In the genomic region with DNA sequence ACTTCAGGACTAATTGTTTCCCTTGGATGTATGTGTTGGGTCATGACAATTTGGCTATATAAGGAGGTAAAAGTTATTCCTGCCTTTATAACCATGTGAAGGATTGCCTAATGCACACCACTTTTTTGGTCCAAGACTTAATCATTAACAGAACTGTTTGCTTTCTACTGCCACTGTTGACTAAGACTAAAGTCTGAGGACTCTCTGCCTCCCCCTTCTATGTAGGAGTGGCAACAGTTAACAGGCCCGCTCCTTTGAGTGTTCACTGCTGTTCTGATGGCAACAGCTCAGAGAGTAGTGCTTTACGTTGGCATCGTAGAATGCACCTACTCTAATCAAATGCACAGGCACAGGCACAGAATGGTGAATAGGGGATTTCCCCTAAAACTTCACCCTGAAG, we compare ENCODE assay signal across 16 mouse cellular contexts. TPM values are rescaled to one million over a fixed set of nuclear protein-coding genes. Genes with fewer than 3 reads are reported as not detected.
A peak's percentile ranks its signal among the peaks of the same experiment; 100 is the strongest.
DNase-seq lines count a peak whose midpoint lies in the region; ATAC-seq lines count a peak whose summit lies in the region.
"Had no signal": no experiment of that assay in that cellular context is flagged by ENCODE, and none has a peak within 500 bp of the region (broad histone marks: within the 10 kb centered on the region; RNA-seq: fewer than 3 reads in every experiment).

No protein-coding gene starts in this region.

- no peak overlapping the region for H3K9ac ChIP-seq in intestine, embryonic 14.5 days (ENCODE audit: low read length)
- no peak overlapping the region for H3K9ac ChIP-seq in liver, embryonic 13.5 days
- no peak overlapping the region for H3K9ac ChIP-seq in forebrain, embryonic 11.5 days (ENCODE audit: low read length)
- H3K9ac ChIP-seq: limb, embryonic 13.5 days had no signal

- no peaks in the 10 kb centered on the region for H3K4me1 ChIP-seq in intestine, embryonic 14.5 days (replicated peaks; ENCODE audit: control insufficient read depth, insufficient read depth, low read length)
- peaks cover 7% of the 10 kb centered on the region for H3K4me1 ChIP-seq in liver, embryonic 13.5 days (replicated peaks)
- no peaks in the 10 kb centered on the region for H3K4me1 ChIP-seq in forebrain, embryonic 11.5 days (replicated peaks; ENCODE audit: control insufficient read depth, insufficient read depth, low read length)
- H3K4me1 ChIP-seq: heart, embryonic 10.5 days; limb, embryonic 13.5 days had no signal

- intact Hi-C loops in heart, postnatal 36 days (cut with DNase I): loop anchor here (5.0 kb wide), 1 partner anchor 268 kb away; no protein-coding TSS in a partner anchor

- no peaks in the 10 kb centered on the region for H3K36me3 ChIP-seq in intestine, embryonic 14.5 days (ENCODE audit: control insufficient read depth, insufficient read depth, low read length)
- H3K36me3 ChIP-seq in liver, embryonic 13.5 days: no peaks in the 10 kb centered on the region
- no peaks in the 10 kb centered on the region for H3K36me3 ChIP-seq in forebrain, embryonic 11.5 days (ENCODE audit: control insufficient read depth, insufficient read depth, low read length)
- H3K36me3 ChIP-seq: heart, embryonic 10.5 days; limb, embryonic 13.5 days had no signal

- no peak for DNase-seq in intestine, embryonic 14.5 days (ENCODE audit: low spot score)
- DNase-seq in kidney, adult 8-10 months: peak; percentile 35 to 80
- DNase-seq in liver, embryonic 13.5 days: no peak
- peak; percentile 78 for DNase-seq in lung, postnatal 36 days
- DNase-seq in heart, postnatal 36 days: no peak
- DNase-seq in forebrain, embryonic 11.5 days (ENCODE audit: low spot score): no peak
- DNase-seq in adrenal gland, postnatal 10 days: no peak
- DNase-seq: cerebellum, adult 11 months; heart, postnatal 4 days; thymus, postnatal 36 days had no signal

- 71% methylated on average over 3 of the region's 3 CpGs for WGBS in intestine, embryonic 14.5 days
- 73% methylated on average over 3 of the region's 3 CpGs for WGBS in liver, embryonic 13.5 days (ENCODE audit: insufficient replicate concordance)
- 90% methylated on average over 3 of the region's 3 CpGs for WGBS in forebrain, embryonic 11.5 days

- H3K4me3 ChIP-seq in intestine, embryonic 14.5 days (ENCODE audit: low read depth, low read length): no peak overlapping the region
- no peak overlapping the region for H3K4me3 ChIP-seq in liver, embryonic 13.5 days (replicated peaks)
- H3K4me3 ChIP-seq in forebrain, embryonic 11.5 days (ENCODE audit: low read depth, low read length): no peak overlapping the region
- H3K4me3 ChIP-seq: heart, embryonic 10.5 days; limb, embryonic 13.5 days; myocyte had no signal

- H3K4me2 ChIP-seq in intestine, embryonic 14.5 days (ENCODE audit: low read length): no peak overlapping the region
- H3K4me2 ChIP-seq in liver, embryonic 13.5 days: no peak overlapping the region
- no peak overlapping the region for H3K4me2 ChIP-seq in forebrain, embryonic 11.5 days (ENCODE audit: low read depth, low read length, severe bottlenecking)
- H3K4me2 ChIP-seq: limb, embryonic 13.5 days; midbrain, embryonic 11.5 days had no signal

- H3K27ac ChIP-seq in intestine, embryonic 14.5 days (ENCODE audit: low read depth): 0 out of 2 replicates have a peak overlapping the region, but pooled peaks have one; percentile 11
- peak overlapping the region; percentile 10 for H3K27ac ChIP-seq in liver, embryonic 13.5 days
- H3K27ac ChIP-seq in forebrain, embryonic 11.5 days (ENCODE audit: low read depth, low read length): no peak overlapping the region
- H3K27ac ChIP-seq: heart, embryonic 10.5 days; limb, embryonic 13.5 days had no signal

- no peaks in the 10 kb centered on the region for H3K27me3 ChIP-seq in intestine, embryonic 14.5 days (replicated peaks; ENCODE audit: control insufficient read depth, insufficient read depth, low read length)
- no peaks in the 10 kb centered on the region for H3K27me3 ChIP-seq in liver, embryonic 13.5 days
- no peaks in the 10 kb centered on the region for H3K27me3 ChIP-seq in forebrain, embryonic 11.5 days (ENCODE audit: control insufficient read depth, insufficient read depth, low read length)
- H3K27me3 ChIP-seq: limb, embryonic 13.5 days had no signal

- peak; percentile 76 for ATAC-seq in intestine, embryonic 14.5 days (replicated peaks; ENCODE audit: low FRiP score, low TSS enrichment, low read depth)
- ATAC-seq in liver, embryonic 13.5 days (ENCODE audit: low read depth): peak; percentile 74
- no peak for ATAC-seq in forebrain, embryonic 11.5 days (replicated peaks; ENCODE audit: low FRiP score)
- ATAC-seq in monocyte, adult 5-6 weeks (replicated peaks; ENCODE audit: insufficient number of reproducible peaks, low FRiP score, low TSS enrichment, poor library complexity, severe bottlenecking): no peak
- ATAC-seq: forebrain, embryonic 14.5 days had no signal

- H3K9me3 ChIP-seq in intestine, embryonic 14.5 days (ENCODE audit: control insufficient read depth, low read length): no peaks in the 10 kb centered on the region
- no peaks in the 10 kb centered on the region for H3K9me3 ChIP-seq in liver, embryonic 13.5 days (replicated peaks)
- no peaks in the 10 kb centered on the region for H3K9me3 ChIP-seq in forebrain, embryonic 11.5 days (ENCODE audit: control insufficient read depth, low read length)
- H3K9me3 ChIP-seq: heart, embryonic 10.5 days; limb, embryonic 13.5 days had no signal

RNA-seq across cellular contexts. Expression of gene Dhrs7b, which starts 5.2 kb away (rescaled TPM):
- 49.4 and 50.3 TPM in 2 replicates for polyA plus RNA-seq in intestine, embryonic 14.5 days (2014; fragmentation: Nextera tagmentation; extraction: Ambion mirVana)
- 25.5 and 28.9 TPM in 2 replicates for polyA plus RNA-seq in liver, embryonic 13.5 days (2015; fragmentation: Nextera tagmentation; extraction: Ambion mirVana)
- total RNA-seq in heart, postnatal 36 days (2021): 10 to 100 TPM; 19.4 to 19.7 TPM
- 26.7 and 30.0 TPM in 2 replicates for polyA plus RNA-seq in forebrain, embryonic 11.5 days (2014; fragmentation: Nextera tagmentation; extraction: Ambion mirVana)
- 13.4 to 21.7 TPM (median 18.0 TPM) in 3 replicates for total RNA-seq in monocyte, adult 5-6 weeks (2017)
- total RNA-seq in adrenal gland, postnatal 10 days (2021): 10 to 100 TPM; 44.4 to 46.7 TPM

RNA-seq across cellular contexts. Expression of gene Shmt1, which starts 13.7 kb away (rescaled TPM):
- 94.7 and 102 TPM in 2 replicates for polyA plus RNA-seq in intestine, embryonic 14.5 days (2014; fragmentation: Nextera tagmentation; extraction: Ambion mirVana)
- polyA plus RNA-seq in liver, embryonic 13.5 days (2015; fragmentation: Nextera tagmentation; extraction: Ambion mirVana): 50.1 and 54.2 TPM in 2 replicates
- total RNA-seq in heart, postnatal 36 days (2021): 1 to 10 TPM; 8.8 to 9.1 TPM
- polyA plus RNA-seq in forebrain, embryonic 11.5 days (2014; fragmentation: Nextera tagmentation; extraction: Ambion mirVana): 70.5 and 71.7 TPM in 2 replicates
- 0.58 to 7.1 TPM (median 3.8 TPM) in 3 replicates for total RNA-seq in monocyte, adult 5-6 weeks (2017)
- total RNA-seq in adrenal gland, postnatal 10 days (2021): 100 to 1,000 TPM in 1 of 2 experiments, 10 to 100 TPM in 1; 89.0 to 103 TPM

RNA-seq across cellular contexts. Expression of gene Smcr8, which starts 47.9 kb away (rescaled TPM):
- 8.2 and 9.2 TPM in 2 replicates for polyA plus RNA-seq in intestine, embryonic 14.5 days (2014; fragmentation: Nextera tagmentation; extraction: Ambion mirVana)
- polyA plus RNA-seq in liver, embryonic 13.5 days (2015; fragmentation: Nextera tagmentation; extraction: Ambion mirVana): 2.2 and 3.2 TPM in 2 replicates
- 10 to 100 TPM; 14.5 to 15.3 TPM for total RNA-seq in heart, postnatal 36 days (2021)
- polyA plus RNA-seq in forebrain, embryonic 11.5 days (2014; fragmentation: Nextera tagmentation; extraction: Ambion mirVana): 11.0 and 11.6 TPM in 2 replicates
- 13.8 to 29.7 TPM (median 16.2 TPM) in 3 replicates for total RNA-seq in monocyte, adult 5-6 weeks (2017)
- 10 to 100 TPM; 19.7 to 20.7 TPM for total RNA-seq in adrenal gland, postnatal 10 days (2021)

RNA-seq across cellular contexts. Expression of gene Top3a, which starts 48.0 kb away (rescaled TPM):
- polyA plus RNA-seq in intestine, embryonic 14.5 days (2014; fragmentation: Nextera tagmentation; extraction: Ambion mirVana): 13.4 and 16.1 TPM in 2 replicates
- polyA plus RNA-seq in liver, embryonic 13.5 days (2015; fragmentation: Nextera tagmentation; extraction: Ambion mirVana): 6.7 and 8.5 TPM in 2 replicates
- 1 to 10 TPM; 4.5 to 5.3 TPM for total RNA-seq in heart, postnatal 36 days (2021)
- polyA plus RNA-seq in forebrain, embryonic 11.5 days (2014; fragmentation: Nextera tagmentation; extraction: Ambion mirVana): 23.8 and 25.9 TPM in 2 replicates
- 13.7 to 17.6 TPM (median 15.4 TPM) in 3 replicates for total RNA-seq in monocyte, adult 5-6 weeks (2017)
- total RNA-seq in adrenal gland, postnatal 10 days (2021): 10 to 100 TPM in 1 of 2 experiments, 1 to 10 TPM in 1; 7.7 to 10.2 TPM

RNA-seq across cellular contexts. Expression of gene Tmem11, which starts 53.9 kb away (rescaled TPM):
- 73.9 and 81.6 TPM in 2 replicates for polyA plus RNA-seq in intestine, embryonic 14.5 days (2014; fragmentation: Nextera tagmentation; extraction: Ambion mirVana)
- 33.1 and 33.3 TPM in 2 replicates for polyA plus RNA-seq in liver, embryonic 13.5 days (2015; fragmentation: Nextera tagmentation; extraction: Ambion mirVana)
- 10 to 100 TPM; 30.6 to 32.3 TPM for total RNA-seq in heart, postnatal 36 days (2021)
- 59.8 and 70.9 TPM in 2 replicates for polyA plus RNA-seq in forebrain, embryonic 11.5 days (2014; fragmentation: Nextera tagmentation; extraction: Ambion mirVana)
- total RNA-seq in monocyte, adult 5-6 weeks (2017): 37.3 to 47.4 TPM (median 46.5 TPM) in 3 replicates
- 10 to 100 TPM; 51.9 to 54.1 TPM for total RNA-seq in adrenal gland, postnatal 10 days (2021)

Comparison
In these comparisons a context has a peak if more than half of its experiments do, and no peak if none do; other contexts are left out.
1. ATAC-seq: peak in intestine, embryonic 14.5 days (single experiment) and liver, embryonic 13.5 days (single experiment); none in forebrain, embryonic 11.5 days (single experiment) and monocyte, adult 5-6 weeks (single experiment).
2. DNase-seq: peak in kidney, adult 8-10 months (2 of 2) and lung, postnatal 36 days (single experiment); none in intestine, embryonic 14.5 days (single experiment), liver, embryonic 13.5 days (single experiment), heart, postnatal 36 days (0 of 2), forebrain, embryonic 11.5 days (single experiment) and adrenal gland, postnatal 10 days (single experiment).
3. RNA of gene Shmt1, which starts 13.7 kb away (total RNA-seq): 89.0 to 103 TPM in adrenal gland, postnatal 10 days; 8.8 to 9.1 TPM in heart, postnatal 36 days and 0.58 to 7.1 TPM in monocyte, adult 5-6 weeks; every median in the first group is over 4 times any median in the second.